Mouse (Mus musculus) spleen, postnatal 10 days (tissue): ENCODE measurements around the gene Gm49320.
A peak's percentile ranks its signal among the peaks of the same experiment; 100 is the strongest.

Experiments
- DNase-seq, 2 experiments: peaks; one replicate each; pipeline ENCODE4 v3.0.0; 2021 to 2022; ENCODE audit warnings: low spot score in 2 of 2

Gm49320 gene

GRCm38 (mm10) chr8:4258678-4259077 lies 20.0 kb downstream of the Gm49320 start:
- peak; percentile 60 to 62 for DNase-seq

DNA sequence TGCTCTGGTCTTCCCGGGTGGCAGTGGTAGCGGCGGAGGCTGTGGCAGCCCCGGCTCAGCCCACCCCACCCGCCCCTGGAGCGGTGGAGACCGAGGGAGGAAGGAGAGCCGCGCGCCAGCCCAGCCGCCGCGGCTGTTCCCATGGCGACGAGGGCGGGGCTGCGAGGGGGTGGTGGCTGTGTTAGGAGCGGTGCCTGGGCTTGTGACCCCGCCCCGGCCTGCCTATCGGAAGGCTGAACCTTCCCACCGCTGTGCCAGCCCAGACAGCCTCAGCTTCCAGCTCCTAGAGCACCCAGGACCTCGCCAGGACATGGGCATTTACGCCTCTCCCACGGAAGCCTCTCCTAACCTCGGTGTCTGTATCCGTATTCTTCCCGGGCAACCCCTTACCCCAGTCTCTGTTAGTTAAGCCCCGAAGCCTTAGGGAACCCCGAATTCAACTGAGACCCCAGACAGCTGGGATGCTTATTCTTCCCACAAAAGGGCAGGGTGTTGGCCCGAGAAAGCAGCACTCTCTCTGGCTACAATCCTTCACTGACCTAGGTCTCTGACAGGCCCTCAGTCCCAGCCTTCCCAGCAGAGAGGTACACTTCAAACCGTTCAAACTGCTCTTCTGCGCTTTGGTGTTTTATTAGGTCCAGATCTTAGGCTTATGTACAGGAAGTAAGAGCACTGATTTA lies 20.6 kb downstream of the Gm49320 start, which contains the start of gene Ctxn1:
Gene Ctxn1, minus strand, starts transcription at position 150 of the 680 bp plus-strand sequence.
- DNase-seq: peak; percentile 94 to 99

DNA sequence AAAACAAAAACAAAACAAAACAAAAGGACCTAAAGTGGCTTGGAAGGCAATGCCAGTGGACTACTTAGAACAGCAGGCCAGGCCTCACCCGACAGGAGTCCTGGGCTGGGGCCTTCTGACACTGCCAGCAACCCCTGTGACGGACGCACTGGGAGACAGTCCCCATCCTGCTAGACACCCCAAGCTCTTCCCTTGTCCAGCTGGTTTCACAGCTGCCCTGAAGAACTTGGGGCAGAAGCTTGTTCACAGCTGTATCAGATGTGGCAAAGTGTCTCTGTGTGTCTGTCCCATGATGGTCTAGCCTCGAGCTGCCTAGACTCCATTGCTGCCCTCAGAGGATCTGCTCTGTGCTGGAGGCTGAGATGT lies 21.1 kb downstream of the Gm49320 start:
- peak in 1 of 2 experiments; percentile 14 for DNase-seq

GRCm38 (mm10) chr8:4263105-4263791 lies 24.6 kb downstream of the Gm49320 start:
- DNase-seq: no peak

- DNase-seq: no peak
These were observed 26.7 kb downstream of the Gm49320 start for GRCm38 (mm10) chr8:4265160-4265914.

- DNase-seq: peak in 1 of 2 experiments; percentile 39
These were observed 29.0 kb downstream of the Gm49320 start for GRCm38 (mm10) chr8:4267627-4268026.

DNA sequence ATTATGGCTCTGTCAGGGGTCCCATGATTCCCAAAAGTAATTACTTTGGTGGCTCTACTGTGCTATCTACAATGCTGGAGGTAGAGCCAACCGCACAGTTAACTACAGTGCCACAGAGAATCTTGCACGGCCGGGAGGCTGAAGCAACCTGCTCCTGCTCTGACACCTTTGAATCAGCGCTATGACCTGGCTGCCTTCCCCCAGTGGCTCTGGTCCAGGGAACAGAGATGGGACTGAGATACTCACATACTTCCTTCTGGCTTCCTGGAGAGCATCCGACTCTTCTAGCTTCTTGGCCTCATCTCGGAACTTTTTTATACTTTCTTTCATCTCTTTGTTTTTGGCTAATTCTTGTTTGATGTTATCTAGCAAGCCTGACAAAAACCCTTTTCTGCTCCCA lies 30.9 kb downstream of the Gm49320 start:
- DNase-seq: no peak

GRCm38 (mm10) chr8:4275275-4276110 lies 36.8 kb downstream of the Gm49320 start, which contains the start of gene Timm44:
TSS of gene Timm44 (minus strand) at chr8:4275913.
- DNase-seq: peak; percentile 82 to 97

- no peak for DNase-seq
These were observed 37.4 kb downstream of the Gm49320 start for GRCm38 (mm10) chr8:4276111-4276465.

- DNase-seq: no peak
These were observed 54.1 kb downstream of the Gm49320 start for GRCm38 (mm10) chr8:4292738-4293137.

GRCm38 (mm10) chr8:4297822-4298221 lies 59.2 kb downstream of the Gm49320 start:
- no peak for DNase-seq
